Mouse (Mus musculus): ENCODE data around the gene Angptl8. TPM values are rescaled to one million over a fixed set of nuclear protein-coding genes. Genes with fewer than 3 reads are reported as not detected.
"Not testable (repeated sequence)": the region's sequence is repeated elsewhere in the genome, so short reads cannot be mapped to it uniquely, and the experiment has no call there.

The Angptl8 gene
- total RNA-seq, 2 experiments from 2014 or later: not detected

- Histone ChIP-seq H3K4me3 (no peak overlapping the region), H3K27ac (no peak overlapping the region)
- no peak for TF ChIP-seq CTCF (IDR thresholded peaks at IDR 0.05)
- DNase-seq (ENCODE audit: extremely low spot score in 1 of 2, low spot score in 2 of 2): no peak
- intact Hi-C loops (cut with DNase I): no loop called here
Observed at GRCm38 (mm10) chr9:21854894-21855293, 19.6 kb downstream of the Angptl8 start.

GRCm38 (mm10) chr9:21857501-21857900, 22.2 kb downstream of the Angptl8 start:
- Histone ChIP-seq H3K27ac (peak overlapping the region; percentile 28; the same call in 1 of the 2 replicates), H3K4me3 (no peak overlapping the region)
- intact Hi-C loops (cut with DNase I): no loop called here
- DNase-seq (ENCODE audit: extremely low spot score in 1 of 2, low spot score in 2 of 2): no peak
- TF ChIP-seq CTCF (IDR thresholded peaks at IDR 0.05): no peak

- TF ChIP-seq CTCF (IDR thresholded peaks at IDR 0.05): no peak; the same call in 1 of the 2 replicates
- H3K27ac ChIP-seq: peak overlapping the region; percentile 28; the same call in 1 of the 2 replicates
- no peak for DNase-seq (ENCODE audit: extremely low spot score in 1 of 2, low spot score in 2 of 2)
- no peak overlapping the region for H3K4me3 ChIP-seq
- intact Hi-C loops (cut with DNase I): no loop called here
Observed at GRCm38 (mm10) chr9:21858084-21858483, 22.8 kb downstream of the Angptl8 start.

GRCm38 (mm10) chr9:21859606-21860005, 24.3 kb downstream of the Angptl8 start:
- intact Hi-C loops (cut with DNase I): no loop called here
- Histone ChIP-seq H3K27ac (no peak overlapping the region), H3K4me3 (no peak overlapping the region)
- DNase-seq (ENCODE audit: extremely low spot score in 1 of 2, low spot score in 2 of 2): no peak
- TF ChIP-seq CTCF (IDR thresholded peaks at IDR 0.05): no peak

GRCm38 (mm10) chr9:21860349-21860748, 25.0 kb downstream of the Angptl8 start:
- intact Hi-C loops (cut with DNase I); DNase-seq (ENCODE audit: extremely low spot score in 1 of 2, low spot score in 2 of 2); H3K4me3 ChIP-seq; H3K27ac ChIP-seq: not testable (repeated sequence)

- Histone ChIP-seq H3K4me3 (no peak overlapping the region), H3K27ac (no peak overlapping the region)
- intact Hi-C loops (cut with DNase I): no loop called here
- no peak for DNase-seq (ENCODE audit: extremely low spot score in 1 of 2, low spot score in 2 of 2)
- TF ChIP-seq CTCF (IDR thresholded peaks at IDR 0.05): no peak
Observed at GRCm38 (mm10) chr9:21862181-21862580, 26.9 kb downstream of the Angptl8 start.

GRCm38 (mm10) chr9:21865673-21866398, 30.5 kb downstream of the Angptl8 start:
- TF ChIP-seq CTCF (IDR thresholded peaks at IDR 0.05): no peak
- no peak overlapping the region for H3K4me3 ChIP-seq
- no peak for DNase-seq (ENCODE audit: extremely low spot score in 1 of 2, low spot score in 2 of 2)
- intact Hi-C loops (cut with DNase I): no loop called here
- no peak overlapping the region for H3K27ac ChIP-seq

- no peak for DNase-seq (ENCODE audit: extremely low spot score in 1 of 2, low spot score in 2 of 2)
- no peak for TF ChIP-seq CTCF (IDR thresholded peaks at IDR 0.05)
- Histone ChIP-seq H3K4me3 (no peak overlapping the region), H3K27ac (no peak overlapping the region)
- intact Hi-C loops (cut with DNase I): no loop called here
Observed at GRCm38 (mm10) chr9:21866641-21867040, 31.3 kb downstream of the Angptl8 start.

GRCm38 (mm10) chr9:21867726-21868125, 32.4 kb downstream of the Angptl8 start:
- H3K4me3 ChIP-seq: no peak overlapping the region
- no peak for DNase-seq (ENCODE audit: extremely low spot score in 1 of 2, low spot score in 2 of 2)
- H3K27ac ChIP-seq: no peak overlapping the region
- intact Hi-C loops (cut with DNase I): no loop called here
- TF ChIP-seq CTCF (IDR thresholded peaks at IDR 0.05): no peak

- peak; percentile 45 for DNase-seq (ENCODE audit: extremely low spot score in 1 of 2, low spot score in 2 of 2)
- peak; percentile 47 for TF ChIP-seq CTCF (IDR thresholded peaks at IDR 0.05)
- H3K27ac ChIP-seq; intact Hi-C loops (cut with DNase I); H3K4me3 ChIP-seq: not testable (repeated sequence)
Observed at GRCm38 (mm10) chr9:21869290-21869689, 34.0 kb downstream of the Angptl8 start.

- intact Hi-C loops (cut with DNase I): loop anchor here (1.0 kb wide), 2 partner anchors 31 to 269 kb away; no protein-coding TSS in a partner anchor
- Histone ChIP-seq H3K4me3 (peak overlapping the region; percentile 24), H3K27ac (no peak overlapping the region)
- DNase-seq (ENCODE audit: extremely low spot score in 1 of 2, low spot score in 2 of 2): peak; percentile 49 to 55
- TF ChIP-seq CTCF (IDR thresholded peaks at IDR 0.05): peak; percentile 95
Observed at GRCm38 (mm10) chr9:21870879-21871524, 35.7 kb downstream of the Angptl8 start.

- TF ChIP-seq CTCF (IDR thresholded peaks at IDR 0.05): no peak
- intact Hi-C loops (cut with DNase I): no loop called here
- no peak overlapping the region for H3K4me3 ChIP-seq
- no peak overlapping the region for H3K27ac ChIP-seq
- DNase-seq (ENCODE audit: extremely low spot score in 1 of 2, low spot score in 2 of 2): no peak
Observed at GRCm38 (mm10) chr9:21872204-21872603, 36.9 kb downstream of the Angptl8 start.

All from left cerebral cortex, adult 2 months (tissue).